ENCODE assay signal across 9 mouse cellular contexts in the genomic region with DNA sequence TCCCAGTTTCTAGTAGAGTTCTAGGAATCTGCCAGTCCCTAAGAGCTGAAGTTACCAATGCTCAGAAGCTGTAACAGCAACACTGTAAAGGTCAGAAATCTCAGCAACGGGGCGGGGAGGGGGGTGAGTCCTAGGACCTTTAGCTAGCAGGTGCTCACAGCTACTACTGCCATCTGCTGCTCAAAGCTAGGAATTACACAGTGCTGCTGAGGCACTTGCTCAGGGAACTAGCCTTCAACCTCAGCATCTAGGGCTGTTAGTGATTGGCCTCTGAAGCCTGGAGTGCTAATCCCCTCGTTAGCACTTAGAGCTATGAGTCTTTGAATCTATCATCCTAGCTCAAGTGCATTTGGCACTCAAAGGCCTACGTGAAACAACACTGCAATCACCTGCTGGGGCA. TPM values are rescaled to one million over a fixed set of nuclear protein-coding genes. Genes with fewer than 3 reads are reported as not detected.
DNase-seq lines count a peak whose midpoint lies in the region; ATAC-seq and TF ChIP-seq lines count a peak whose summit lies in the region.
"Had no signal": no experiment of that assay in that cellular context is flagged by ENCODE, and none has a peak within 500 bp of the region (broad histone marks: within the 10 kb centered on the region; RNA-seq: fewer than 3 reads in every experiment).

No protein-coding gene starts in this region.

- intact Hi-C loops in left cerebral cortex, postnatal 4 days (cut with DNase I) = no loop called here

- H3K4me1 ChIP-seq in embryonic facial prominence, embryonic 11.5 days (ENCODE audit: control insufficient read depth, insufficient read depth, low read length) = no peaks in the 10 kb centered on the region
- no peaks in the 10 kb centered on the region for H3K4me1 ChIP-seq in hindbrain, embryonic 16.5 days (ENCODE audit: control insufficient read depth, insufficient read depth, low read depth, low read length)
- H3K4me1 ChIP-seq in lung, postnatal 0 days (ENCODE audit: insufficient read depth, low read depth, low read length) = no peaks in the 10 kb centered on the region
- H3K4me1 ChIP-seq: embryonic facial prominence, embryonic 13.5 days had no signal

- TF ChIP-seq CTCF in lung, postnatal 0 days (IDR thresholded peaks at IDR 0.05) = peak; percentile 84

- H3K4me3 ChIP-seq in embryonic facial prominence, embryonic 11.5 days (ENCODE audit: low read depth, low read length) = no peak overlapping the region
- no peak overlapping the region for H3K4me3 ChIP-seq in hindbrain, embryonic 16.5 days (ENCODE audit: low read length)
- H3K4me3 ChIP-seq in lung, postnatal 0 days (ENCODE audit: low read depth, low read length) = no peak overlapping the region
- H3K4me3 ChIP-seq: embryonic facial prominence, embryonic 13.5 days had no signal

- DNase-seq in left cerebral cortex, postnatal 4 days = peak; percentile 35
- DNase-seq in left cerebral cortex, adult 9 months (ENCODE audit: low spot score in 2 of 2) = no peak
- DNase-seq in adrenal gland, adult 18-20 months (ENCODE audit: low spot score in 2 of 2) = peak; percentile 20 to 29
- DNase-seq in embryonic facial prominence, embryonic 11.5 days (ENCODE audit: low spot score) = peak; percentile 70
- peak; percentile 69 for DNase-seq in lung, postnatal 0 days (ENCODE audit: low spot score)
- DNase-seq in retina, postnatal 1 day = peak; percentile 80
- no peak for DNase-seq in frontal cortex, postnatal 36 days (ENCODE audit: low spot score in 2 of 2)

- no peaks in the 10 kb centered on the region for H3K27me3 ChIP-seq in embryonic facial prominence, embryonic 11.5 days (ENCODE audit: control insufficient read depth, insufficient read depth, low read length)
- no peaks in the 10 kb centered on the region for H3K27me3 ChIP-seq in hindbrain, embryonic 16.5 days (replicated peaks; ENCODE audit: control insufficient read depth, insufficient read depth, low read length)
- no peaks in the 10 kb centered on the region for H3K27me3 ChIP-seq in lung, postnatal 0 days (replicated peaks; ENCODE audit: insufficient read depth, low read length)
- H3K27me3 ChIP-seq: embryonic facial prominence, embryonic 13.5 days had no signal

- no peak overlapping the region for H3K9ac ChIP-seq in embryonic facial prominence, embryonic 11.5 days (replicated peaks; ENCODE audit: low read length)
- H3K9ac ChIP-seq in hindbrain, embryonic 16.5 days (ENCODE audit: low read depth, low read length) = no peak overlapping the region
- no peak overlapping the region for H3K9ac ChIP-seq in lung, postnatal 0 days (replicated peaks; ENCODE audit: low read depth)
- H3K9ac ChIP-seq: embryonic facial prominence, embryonic 13.5 days had no signal

- H3K9me3 ChIP-seq in embryonic facial prominence, embryonic 11.5 days (replicated peaks; ENCODE audit: control insufficient read depth, low read length) = no peaks in the 10 kb centered on the region
- no peaks in the 10 kb centered on the region for H3K9me3 ChIP-seq in hindbrain, embryonic 16.5 days (ENCODE audit: control insufficient read depth, low read length)
- no peaks in the 10 kb centered on the region for H3K9me3 ChIP-seq in lung, postnatal 0 days (ENCODE audit: low read length)
- H3K9me3 ChIP-seq: embryonic facial prominence, embryonic 13.5 days had no signal

- whole genome bisulfite sequencing in embryonic facial prominence, embryonic 11.5 days = 17% methylated on average over 4 of the region's 4 CpGs
- 15% methylated on average over 4 of the region's 4 CpGs for WGBS in hindbrain, embryonic 16.5 days
- WGBS in lung, postnatal 0 days = 12% methylated on average over 4 of the region's 4 CpGs

- H3K4me2 ChIP-seq in embryonic facial prominence, embryonic 11.5 days (ENCODE audit: low read depth, low read length) = no peak overlapping the region
- no peak overlapping the region for H3K4me2 ChIP-seq in hindbrain, embryonic 16.5 days (ENCODE audit: low read length)
- no peak overlapping the region for H3K4me2 ChIP-seq in lung, postnatal 0 days (replicated peaks; ENCODE audit: low read depth, low read length)
- H3K4me2 ChIP-seq: embryonic facial prominence, embryonic 13.5 days had no signal

- no peaks in the 10 kb centered on the region for H3K36me3 ChIP-seq in embryonic facial prominence, embryonic 11.5 days (replicated peaks; ENCODE audit: control insufficient read depth, insufficient read depth, low read depth, low read length)
- no peaks in the 10 kb centered on the region for H3K36me3 ChIP-seq in hindbrain, embryonic 16.5 days (ENCODE audit: control insufficient read depth, insufficient read depth, low read length)
- no peaks in the 10 kb centered on the region for H3K36me3 ChIP-seq in lung, postnatal 0 days (ENCODE audit: insufficient read depth, low read length)
- H3K36me3 ChIP-seq: embryonic facial prominence, embryonic 13.5 days had no signal

- H3K27ac ChIP-seq in embryonic facial prominence, embryonic 11.5 days (replicated peaks; ENCODE audit: low read depth, low read length) = no peak overlapping the region
- H3K27ac ChIP-seq in hindbrain, embryonic 16.5 days (ENCODE audit: low read depth, low read length) = no peak overlapping the region
- no peak overlapping the region for H3K27ac ChIP-seq in lung, postnatal 0 days (ENCODE audit: low read length)
- H3K27ac ChIP-seq: embryonic facial prominence, embryonic 13.5 days had no signal

- ATAC-seq in embryonic facial prominence, embryonic 11.5 days (replicated peaks; ENCODE audit: insufficient number of reproducible peaks, low FRiP score, low TSS enrichment, low read depth) = no peak
- peak; percentile 56; the same call in 1 of the 2 replicates for ATAC-seq in hindbrain, embryonic 16.5 days
- ATAC-seq in lung, postnatal 0 days = peak; percentile 80

- TF ChIP-seq EP300 in lung, postnatal 0 days (IDR thresholded peaks at IDR 0.05) = no peak

RNA-seq across cellular contexts. Expression of gene Arl13b, which starts 14.4 kb away (rescaled TPM):
- total RNA-seq in left cerebral cortex, postnatal 4 days (2021) = 10 to 100 TPM; 13.1 to 16.9 TPM
- total RNA-seq in adrenal gland, adult 18-20 months (2021) = 10 to 100 TPM in 1 of 2 experiments, 1 to 10 TPM in 1; 8.1 to 12.3 TPM
- polyA plus RNA-seq in embryonic facial prominence, embryonic 11.5 days (2014; fragmentation: Nextera tagmentation; extraction: Ambion mirVana) = 19.9 and 22.6 TPM in 2 replicates
- 15.9 and 16.5 TPM in 2 replicates for polyA plus RNA-seq in hindbrain, embryonic 16.5 days (2015; fragmentation: Nextera tagmentation; extraction: Ambion mirVana)
- polyA plus RNA-seq in lung, postnatal 0 days (2015; fragmentation: Nextera tagmentation; extraction: Ambion mirVana) = 22.8 and 23.9 TPM in 2 replicates

RNA-seq across cellular contexts. Expression of gene Stx19, which starts 18.0 kb away (rescaled TPM):
- total RNA-seq in left cerebral cortex, postnatal 4 days (2021) = not detected
- not detected for total RNA-seq in adrenal gland, adult 18-20 months (2021)
- 0.31 and 0.40 TPM in 2 replicates for polyA plus RNA-seq in embryonic facial prominence, embryonic 11.5 days (2014; fragmentation: Nextera tagmentation; extraction: Ambion mirVana)
- 0.26 and 0.29 TPM in 2 replicates for polyA plus RNA-seq in hindbrain, embryonic 16.5 days (2015; fragmentation: Nextera tagmentation; extraction: Ambion mirVana)
- polyA plus RNA-seq in lung, postnatal 0 days (2015; fragmentation: Nextera tagmentation; extraction: Ambion mirVana) = 9.8 and 10.3 TPM in 2 replicates

RNA-seq across cellular contexts. Expression of gene Pros1, which starts 21.6 kb away (rescaled TPM):
- total RNA-seq in left cerebral cortex, postnatal 4 days (2021) = 1 to 10 TPM; 7.0 to 7.8 TPM
- 10 to 100 TPM; 48.4 to 56.3 TPM for total RNA-seq in adrenal gland, adult 18-20 months (2021)
- 24.1 and 26.1 TPM in 2 replicates for polyA plus RNA-seq in embryonic facial prominence, embryonic 11.5 days (2014; fragmentation: Nextera tagmentation; extraction: Ambion mirVana)
- polyA plus RNA-seq in hindbrain, embryonic 16.5 days (2015; fragmentation: Nextera tagmentation; extraction: Ambion mirVana) = 10.1 and 11.6 TPM in 2 replicates
- polyA plus RNA-seq in lung, postnatal 0 days (2015; fragmentation: Nextera tagmentation; extraction: Ambion mirVana) = 74.3 and 74.4 TPM in 2 replicates

RNA-seq across cellular contexts. Expression of gene Nsun3, which starts 45.9 kb away (rescaled TPM):
- 10 to 100 TPM; 14.0 to 15.2 TPM for total RNA-seq in left cerebral cortex, postnatal 4 days (2021)
- total RNA-seq in adrenal gland, adult 18-20 months (2021) = 10 to 100 TPM; 10.4 to 11.2 TPM
- 5.8 and 8.8 TPM in 2 replicates for polyA plus RNA-seq in embryonic facial prominence, embryonic 11.5 days (2014; fragmentation: Nextera tagmentation; extraction: Ambion mirVana)
- polyA plus RNA-seq in hindbrain, embryonic 16.5 days (2015; fragmentation: Nextera tagmentation; extraction: Ambion mirVana) = 9.1 and 10.9 TPM in 2 replicates
- polyA plus RNA-seq in lung, postnatal 0 days (2015; fragmentation: Nextera tagmentation; extraction: Ambion mirVana) = 5.6 and 6.2 TPM in 2 replicates

Comparison
In these comparisons a context has a peak if more than half of its experiments do, and no peak if none do; other contexts are left out.
1. DNase-seq: peak in left cerebral cortex, postnatal 4 days (single experiment), adrenal gland, adult 18-20 months (2 of 2), embryonic facial prominence, embryonic 11.5 days (single experiment), lung, postnatal 0 days (single experiment) and retina, postnatal 1 day (single experiment); none in left cerebral cortex, adult 9 months (0 of 2) and frontal cortex, postnatal 36 days (0 of 2).